Mouse (Mus musculus): Measurements from ENCODE around the gene Tcerg1l. TPM values are rescaled to one million over a fixed set of nuclear protein-coding genes. Genes with fewer than 3 reads are reported as not detected.

Tcerg1l gene
- polyA plus RNA-seq, 2 experiments = 0.01 TPM; not detected in 1

DNA sequence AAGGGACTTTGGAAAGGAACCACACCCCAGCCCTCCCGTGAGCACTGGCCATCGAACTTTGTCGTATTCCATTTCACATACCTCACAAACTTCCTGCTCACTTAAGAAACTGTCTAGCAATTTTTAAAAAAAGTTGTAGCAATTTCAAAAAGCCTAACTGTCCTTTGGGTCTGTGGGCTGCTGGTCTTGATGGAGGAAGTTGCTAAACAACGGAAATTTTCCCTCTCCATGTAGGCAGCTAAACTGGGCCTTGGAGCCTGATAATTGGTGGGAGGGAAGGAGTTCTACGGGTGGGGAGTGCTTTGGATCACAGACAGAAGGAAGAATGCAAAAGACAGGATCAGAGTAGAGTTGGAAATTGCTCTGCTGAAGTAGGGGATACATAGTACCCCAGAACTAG, 155.3 kb downstream of the Tcerg1l start:
- Histone ChIP-seq H3K4me3 (ENCODE audit: insufficient read depth in 1 of 2, low read depth in 2 of 2, low read length in 2 of 2) (no peak overlapping the region), H3K9ac (replicated peaks) (no peak overlapping the region), H3K36me3 (replicated peaks; ENCODE audit: control insufficient read depth, insufficient read depth, low read depth) (no peaks in the 10 kb centered on the region), H3K4me2 (ENCODE audit: low read depth) (no peak overlapping the region), H3K27me3 (ENCODE audit: control insufficient read depth, insufficient read depth, low read length) (no peaks in the 10 kb centered on the region), H3K4me1 (replicated peaks; ENCODE audit: control insufficient read depth in 2 of 2, insufficient read depth in 2 of 2, low read length in 1 of 2) (no peaks in the 10 kb centered on the region), H3K9me3 (ENCODE audit: control insufficient read depth, low read length) (no peaks in the 10 kb centered on the region), H3K27ac (no peak overlapping the region)
- WGBS (ENCODE audit: insufficient replicate concordance) = 46% methylated on average over 5 of the region's 5 CpGs
- DNase-seq (ENCODE audit: low read depth in 3 of 3, low spot score in 3 of 3) (no peak), ATAC-seq (ENCODE audit: insufficient read depth) (no peak)
- no peak for TF ChIP-seq EP300 (IDR thresholded peaks at IDR 0.05; ENCODE audit: low read depth)
- no peak for TF ChIP-seq CTCF (IDR thresholded peaks at IDR 0.05; ENCODE audit: low read depth)

- Histone ChIP-seq H3K36me3 (replicated peaks; ENCODE audit: control insufficient read depth, insufficient read depth, low read depth) (no peaks in the 10 kb centered on the region), H3K9me3 (ENCODE audit: control insufficient read depth, low read length) (no peaks in the 10 kb centered on the region), H3K4me2 (ENCODE audit: low read depth) (no peak overlapping the region), H3K9ac (replicated peaks) (no peak overlapping the region), H3K27me3 (ENCODE audit: control insufficient read depth, insufficient read depth, low read length) (no peaks in the 10 kb centered on the region), H3K4me1 (replicated peaks; ENCODE audit: control insufficient read depth in 2 of 2, insufficient read depth in 2 of 2, low read length in 1 of 2) (no peaks in the 10 kb centered on the region), H3K4me3 (ENCODE audit: insufficient read depth in 1 of 2, low read depth in 2 of 2, low read length in 2 of 2) (no peak overlapping the region), H3K27ac (no peak overlapping the region)
- WGBS (ENCODE audit: insufficient replicate concordance) = 8% methylated on average over 5 of the region's 5 CpGs
- ATAC-seq (ENCODE audit: insufficient read depth) (no peak), DNase-seq (ENCODE audit: low read depth in 3 of 3, low spot score in 3 of 3) (no peak)
- no peak for TF ChIP-seq EP300 (IDR thresholded peaks at IDR 0.05; ENCODE audit: low read depth)
- TF ChIP-seq CTCF (IDR thresholded peaks at IDR 0.05; ENCODE audit: low read depth) = no peak
These were observed 159.8 kb downstream of the Tcerg1l start for GRCm38 (mm10) chr7:138237708-138238225.

DNA sequence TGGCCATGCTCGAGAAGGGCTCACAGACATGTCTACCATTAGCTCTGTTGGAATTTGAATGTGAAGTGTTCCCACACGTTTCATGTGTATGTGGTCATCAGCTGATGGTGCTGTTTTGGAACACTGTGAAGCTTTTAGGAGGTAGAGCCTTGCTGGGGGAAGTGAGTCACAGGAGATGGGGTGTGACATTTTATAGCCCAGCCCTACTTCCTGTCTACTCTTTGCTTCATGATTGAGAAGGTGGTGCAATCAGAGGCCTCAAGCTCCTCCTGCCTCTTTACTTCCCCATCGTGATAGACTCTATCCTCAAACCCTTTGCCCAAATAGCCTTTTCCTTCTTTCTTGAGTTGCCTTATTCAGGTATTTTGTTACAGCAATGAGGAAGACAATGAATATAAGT, 173.3 kb downstream of the Tcerg1l start:
- Histone ChIP-seq H3K4me1 (replicated peaks; ENCODE audit: control insufficient read depth in 2 of 2, insufficient read depth in 2 of 2, low read length in 1 of 2) (no peaks in the 10 kb centered on the region), H3K9ac (replicated peaks) (no peak overlapping the region), H3K27ac (no peak overlapping the region), H3K4me3 (ENCODE audit: insufficient read depth in 1 of 2, low read depth in 2 of 2, low read length in 2 of 2) (no peak overlapping the region), H3K4me2 (ENCODE audit: low read depth) (no peak overlapping the region), H3K36me3 (replicated peaks; ENCODE audit: control insufficient read depth, insufficient read depth, low read depth) (no peaks in the 10 kb centered on the region), H3K27me3 (ENCODE audit: control insufficient read depth, insufficient read depth, low read length) (no peaks in the 10 kb centered on the region), H3K9me3 (ENCODE audit: control insufficient read depth, low read length) (no peaks in the 10 kb centered on the region)
- TF ChIP-seq CTCF (IDR thresholded peaks at IDR 0.05; ENCODE audit: low read depth) (no peak), EP300 (IDR thresholded peaks at IDR 0.05; ENCODE audit: low read depth) (no peak)
- DNase-seq (ENCODE audit: low read depth in 3 of 3, low spot score in 3 of 3) = no peak
- 37% methylated on average over 3 of the region's 3 CpGs for WGBS (ENCODE audit: insufficient replicate concordance)
- no peak for ATAC-seq (ENCODE audit: insufficient read depth)

DNA sequence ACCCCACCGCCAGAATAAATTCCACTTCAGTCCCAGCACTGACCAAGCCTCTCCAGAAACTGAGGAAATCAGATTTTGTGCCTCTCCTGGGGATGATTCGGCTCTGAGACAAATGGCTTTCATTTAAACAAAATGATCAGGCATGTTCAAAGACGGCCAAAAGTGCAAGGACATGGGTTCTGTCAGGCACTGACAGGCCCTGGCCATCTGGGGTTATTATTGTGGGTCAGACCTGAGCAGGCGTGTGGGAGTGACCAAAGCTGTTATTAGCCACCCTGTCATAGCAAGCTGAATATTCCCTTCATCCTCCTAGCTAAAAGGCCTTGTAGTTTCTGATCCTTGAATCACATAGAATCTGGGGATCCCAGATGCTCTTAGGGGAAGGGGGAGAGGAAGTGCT, 174.6 kb downstream of the Tcerg1l start:
- Histone ChIP-seq H3K27me3 (ENCODE audit: control insufficient read depth, insufficient read depth, low read length) (no peaks in the 10 kb centered on the region), H3K4me2 (ENCODE audit: low read depth) (no peak overlapping the region), H3K27ac (no peak overlapping the region), H3K36me3 (replicated peaks; ENCODE audit: control insufficient read depth, insufficient read depth, low read depth) (no peaks in the 10 kb centered on the region), H3K9me3 (ENCODE audit: control insufficient read depth, low read length) (no peaks in the 10 kb centered on the region), H3K4me1 (replicated peaks; ENCODE audit: control insufficient read depth in 2 of 2, insufficient read depth in 2 of 2, low read length in 1 of 2) (no peaks in the 10 kb centered on the region), H3K4me3 (ENCODE audit: insufficient read depth in 1 of 2, low read depth in 2 of 2, low read length in 2 of 2) (no peak overlapping the region), H3K9ac (replicated peaks) (no peak overlapping the region)
- 52% methylated on average over 4 of the region's 4 CpGs for WGBS (ENCODE audit: insufficient replicate concordance)
- ATAC-seq (ENCODE audit: insufficient read depth) (no peak), DNase-seq (ENCODE audit: low read depth in 3 of 3, low spot score in 3 of 3) (no peak)
- TF ChIP-seq CTCF (IDR thresholded peaks at IDR 0.05; ENCODE audit: low read depth) (no peak), EP300 (IDR thresholded peaks at IDR 0.05; ENCODE audit: low read depth) (no peak)

DNA sequence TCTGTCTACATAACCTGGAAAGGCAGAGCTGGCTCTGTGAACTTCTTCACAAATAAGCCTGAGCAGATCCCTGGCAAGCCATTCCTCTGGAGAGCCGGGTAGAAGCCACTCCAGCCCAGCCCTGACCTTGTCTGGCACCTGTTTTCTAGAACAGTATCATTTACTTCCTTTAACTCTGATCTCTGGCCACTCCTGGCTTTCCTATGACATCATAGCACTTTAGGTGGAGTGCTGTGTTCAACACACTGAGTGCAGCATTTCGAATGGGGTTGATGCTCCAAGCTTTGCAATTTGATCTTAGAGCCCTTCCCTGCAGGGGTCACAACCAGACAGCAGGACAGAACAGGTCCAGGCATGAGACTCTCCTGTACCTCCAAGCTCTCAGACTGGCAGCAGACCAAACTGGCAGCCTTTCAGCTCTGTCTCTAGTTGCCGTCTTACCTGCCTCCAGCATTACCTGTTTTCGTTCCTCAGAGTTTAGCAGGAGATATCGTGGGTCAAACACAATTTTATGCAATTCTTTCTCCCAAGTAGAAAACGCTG, 179.9 kb downstream of the Tcerg1l start:
- ATAC-seq (ENCODE audit: insufficient read depth) = no peak

More for the DNA sequence above, 179.9 kb downstream of the Tcerg1l start:
- no peaks in the 10 kb centered on the region for H3K9me3 ChIP-seq (ENCODE audit: control insufficient read depth, low read length)
- TF ChIP-seq EP300 (IDR thresholded peaks at IDR 0.05; ENCODE audit: low read depth) (no peak), CTCF (IDR thresholded peaks at IDR 0.05; ENCODE audit: low read depth) (no peak)
- H3K27ac ChIP-seq = no peak overlapping the region
- no peak overlapping the region for H3K4me2 ChIP-seq (ENCODE audit: low read depth)
- DNase-seq (ENCODE audit: low read depth in 3 of 3, low spot score in 3 of 3) = no peak
- no peaks in the 10 kb centered on the region for H3K27me3 ChIP-seq (ENCODE audit: control insufficient read depth, insufficient read depth, low read length)
- 54% methylated on average over 6 of the region's 6 CpGs for WGBS (ENCODE audit: insufficient replicate concordance)
- no peak overlapping the region for H3K4me3 ChIP-seq (ENCODE audit: insufficient read depth in 1 of 2, low read depth in 2 of 2, low read length in 2 of 2)
- no peak overlapping the region for H3K9ac ChIP-seq (replicated peaks)
- H3K36me3 ChIP-seq (replicated peaks; ENCODE audit: control insufficient read depth, insufficient read depth, low read depth) = no peaks in the 10 kb centered on the region
- no peaks in the 10 kb centered on the region for H3K4me1 ChIP-seq (replicated peaks; ENCODE audit: control insufficient read depth in 2 of 2, insufficient read depth in 2 of 2, low read length in 1 of 2)

Data from liver, embryonic 14.5 days (tissue).